Mouse (Mus musculus) liver, embryonic 11.5 days (tissue): ENCODE measurements around the gene Akap12. TPM values are rescaled to one million over a fixed set of nuclear protein-coding genes. Genes with fewer than 3 reads are reported as not detected.

ENCODE experiments used
- polyA plus RNA-seq: library from polyadenylated mRNA; unstranded; fragments of >200 nt; fragmentation: Nextera tagmentation; extraction: Ambion mirVana; gene quantifications from 2 replicates; pipeline ENCODE4 v1.2.1, GENCODE M21; 2014

The Akap12 gene
- polyA plus RNA-seq, 1 experiment from 2014 or later, result 12.1 TPM

Other genes starting within 250 kb of the Akap12 start
- 11.7 and 12.3 TPM in 2 replicates for gene Zbtb2, start 121.7 kb downstream of the Akap12 start, polyA plus RNA-seq
- 56.2 and 60.3 TPM in 2 replicates for gene Rmnd1, start 166.0 kb downstream of the Akap12 start, polyA plus RNA-seq
- gene Armt1, start 166.1 kb downstream of the Akap12 start, polyA plus RNA-seq, result 30.1 and 33.4 TPM in 2 replicates
- gene Ccdc170, start 216.1 kb downstream of the Akap12 start, polyA plus RNA-seq, result not detected in 2 replicates